Mouse (Mus musculus) gastrocnemius, postnatal 25 days (tissue): Measurements from ENCODE around the gene Camk2d. TPM values are rescaled to one million over a fixed set of nuclear protein-coding genes. Genes with fewer than 3 reads are reported as not detected.

Experiments
- DNase-seq: peaks from one replicate; pipeline ENCODE4 v3.0.0; 2022
- total RNA-seq, 2 experiments: library from RNA; stranded (reverse); gene quantifications; 1 replicate in 1 of 2; 2 replicates in 1 of 2; pipeline ENCODE4 v1.2.3; 2021

Gene Camk2d
- total RNA-seq, 2 experiments from 2014 or later: 51.7 to 64.2 TPM

GRCm38 (mm10) chr3:126690627-126691505 lies 94.8 kb downstream of the Camk2d start:
- DNase-seq: no peak

GRCm38 (mm10) chr3:126691565-126691964 lies 95.5 kb downstream of the Camk2d start:
- DNase-seq: no peak

GRCm38 (mm10) chr3:126692797-126693196 lies 96.7 kb downstream of the Camk2d start:
- peak; percentile 15 for DNase-seq

- peak; percentile 27 for DNase-seq
These were observed 97.2 kb downstream of the Camk2d start for GRCm38 (mm10) chr3:126693302-126693701.

DNA sequence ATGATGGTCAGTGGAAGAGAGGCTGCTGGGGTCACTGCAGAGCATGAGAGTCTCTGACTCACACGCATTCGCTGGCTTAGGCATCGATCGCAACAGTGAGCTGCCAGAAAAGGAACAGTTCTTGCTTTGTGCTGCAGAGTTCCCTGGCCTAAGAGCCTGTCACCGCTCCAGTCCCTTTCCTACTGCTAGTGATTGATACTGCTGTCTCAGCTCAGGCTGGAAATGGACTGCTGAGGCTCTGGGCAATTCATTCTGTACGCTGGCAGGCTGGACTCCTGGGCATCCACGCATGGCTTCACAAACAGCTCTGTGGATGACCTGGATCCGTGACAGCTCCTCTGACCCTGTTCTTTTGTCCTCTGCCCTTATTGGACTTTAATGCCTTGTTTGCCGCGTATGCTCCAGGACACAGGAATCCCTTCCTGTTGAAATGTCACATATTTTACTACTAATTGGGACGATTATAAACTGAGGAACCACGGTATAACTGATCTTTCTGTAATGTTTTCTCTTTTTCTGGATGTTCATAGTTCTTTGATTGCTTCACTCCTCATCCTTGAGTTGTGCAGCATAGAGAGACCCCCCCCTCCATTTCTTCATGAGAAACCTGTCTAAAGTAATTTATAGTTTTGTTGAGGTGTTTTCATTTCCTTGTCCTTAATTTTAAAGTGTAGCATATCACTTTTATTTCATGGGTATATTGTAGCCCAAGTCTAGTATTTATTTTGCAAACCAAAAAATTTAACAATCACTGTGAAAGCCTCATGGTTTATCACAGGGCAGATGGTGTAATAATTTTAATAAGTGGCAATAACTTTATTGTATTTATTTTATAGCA lies 99.6 kb downstream of the Camk2d start:
- peak; percentile 86 for DNase-seq

- no peak for DNase-seq
These were observed 100.5 kb downstream of the Camk2d start for GRCm38 (mm10) chr3:126696620-126697019.

DNA sequence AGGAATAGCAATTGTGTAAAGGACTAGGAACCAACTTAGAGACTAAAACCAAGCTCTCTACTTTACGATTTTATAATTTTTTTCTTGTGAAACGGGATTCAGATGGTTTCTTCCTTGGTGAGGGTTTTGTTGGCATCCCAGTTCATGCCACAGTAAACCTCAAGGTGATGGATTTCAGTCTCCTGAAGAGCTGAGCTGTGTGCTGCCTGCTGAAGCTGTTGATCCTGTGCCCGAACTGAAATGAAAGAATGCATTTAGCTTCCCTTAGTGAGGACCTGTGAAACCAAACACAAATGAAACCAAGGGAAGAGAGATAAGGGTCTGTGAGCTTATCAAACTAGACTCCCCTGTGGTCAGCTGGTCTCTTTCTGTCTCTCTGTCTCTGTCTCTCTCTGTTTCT lies 103.6 kb downstream of the Camk2d start:
- no peak for DNase-seq

DNA sequence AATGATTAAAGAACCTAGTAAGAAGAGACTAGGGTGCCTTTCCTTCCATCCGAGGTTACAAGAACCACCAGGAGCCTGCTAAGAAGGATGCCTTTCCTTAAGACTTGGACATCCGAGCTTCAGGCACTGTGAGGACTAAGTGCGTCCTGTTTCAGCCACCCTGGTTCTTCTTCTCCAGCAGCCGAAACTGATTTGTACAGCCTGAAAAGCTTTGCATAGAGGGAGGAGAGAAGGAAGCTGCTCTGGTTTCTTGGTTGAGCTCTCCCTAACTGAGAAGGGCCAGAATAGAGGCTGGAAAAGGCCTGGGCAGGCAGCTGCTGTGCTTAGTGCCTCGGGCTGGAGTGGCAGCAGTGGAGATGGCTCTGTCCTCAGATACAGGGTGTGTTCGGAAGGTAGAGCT lies 105.0 kb downstream of the Camk2d start:
- no peak for DNase-seq

DNA sequence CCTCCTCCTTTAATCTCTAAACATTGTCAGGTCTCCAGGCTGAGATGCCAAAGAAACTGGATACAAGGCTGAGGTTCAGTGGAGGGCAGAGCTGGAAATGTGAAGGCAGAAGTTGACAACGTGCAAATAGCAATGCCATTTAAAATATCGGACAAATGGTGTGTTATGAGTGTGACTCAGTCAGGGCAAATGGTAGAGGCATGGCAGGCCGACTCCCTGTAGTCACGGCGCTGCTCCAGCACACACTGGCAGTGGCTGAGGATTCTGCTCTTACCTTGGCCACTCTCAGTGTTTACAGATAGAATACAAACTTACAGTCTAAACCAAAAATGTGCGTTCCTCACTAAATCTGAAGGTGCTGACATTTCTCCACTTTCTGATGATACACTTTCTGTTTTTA lies 105.5 kb downstream of the Camk2d start:
- DNase-seq: peak; percentile 6

DNA sequence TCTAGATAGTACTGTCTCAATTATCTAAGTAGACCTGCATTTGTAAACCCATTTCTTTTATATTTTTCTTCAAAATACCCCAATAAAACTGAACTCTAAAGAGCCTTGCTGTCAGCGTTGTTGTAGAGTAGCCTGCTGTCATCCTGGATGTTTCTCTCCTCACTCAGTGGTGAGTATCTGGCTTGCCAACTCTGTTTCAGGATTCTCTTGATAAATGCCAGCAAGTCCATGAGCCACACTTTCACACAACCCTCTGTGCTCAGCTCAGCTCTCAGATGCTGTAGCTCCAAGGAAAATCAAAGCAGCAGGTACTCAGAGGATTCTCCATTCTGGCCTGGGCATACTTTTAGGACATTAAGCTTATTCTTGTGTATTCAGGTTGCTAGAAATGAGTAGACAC lies 109.4 kb downstream of the Camk2d start:
- no peak for DNase-seq

DNA sequence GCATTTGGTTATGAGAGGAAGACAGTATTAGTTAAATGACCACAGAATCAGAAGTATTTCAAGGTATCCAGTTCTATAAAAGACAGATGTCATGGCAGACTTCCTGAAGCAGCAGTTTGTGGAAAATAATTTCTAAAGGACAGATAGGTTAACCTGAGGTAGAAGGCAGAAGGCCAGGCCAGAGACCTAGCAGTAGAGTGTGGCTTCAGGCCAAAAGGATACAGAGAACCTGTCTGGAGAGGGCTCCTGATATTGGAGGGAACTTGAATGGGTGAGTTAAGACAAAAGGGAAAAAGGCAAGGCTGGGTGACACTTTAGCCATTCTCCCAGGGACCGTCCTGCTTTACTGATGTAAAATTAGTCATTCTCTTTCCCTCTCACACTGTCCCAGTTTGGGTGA lies 118.2 kb downstream of the Camk2d start:
- no peak for DNase-seq

GRCm38 (mm10) chr3:126723021-126723449 lies 126.9 kb downstream of the Camk2d start:
- DNase-seq: no peak

DNA sequence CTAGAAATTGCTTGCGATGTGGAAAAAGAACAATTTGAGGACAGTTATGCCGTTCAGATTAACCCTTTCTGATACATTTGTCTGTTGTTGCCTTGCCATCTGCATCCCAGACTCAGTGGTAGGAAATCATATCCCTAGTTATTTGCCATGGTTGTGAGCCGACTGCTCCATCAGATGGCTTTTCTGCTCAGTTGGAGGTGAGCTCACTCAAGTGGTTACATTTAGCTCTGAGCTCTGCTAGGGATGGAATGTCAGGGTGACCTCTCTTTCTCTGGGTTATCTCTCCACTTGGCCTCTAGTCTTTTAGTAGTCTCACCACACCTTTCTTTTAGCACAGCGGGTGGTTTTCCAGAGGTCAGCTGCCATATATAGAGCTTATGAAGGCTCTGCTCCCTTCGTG lies 127.4 kb downstream of the Camk2d start:
- no peak for DNase-seq

GRCm38 (mm10) chr3:126725647-126726046 lies 129.5 kb downstream of the Camk2d start:
- DNase-seq: no peak

DNA sequence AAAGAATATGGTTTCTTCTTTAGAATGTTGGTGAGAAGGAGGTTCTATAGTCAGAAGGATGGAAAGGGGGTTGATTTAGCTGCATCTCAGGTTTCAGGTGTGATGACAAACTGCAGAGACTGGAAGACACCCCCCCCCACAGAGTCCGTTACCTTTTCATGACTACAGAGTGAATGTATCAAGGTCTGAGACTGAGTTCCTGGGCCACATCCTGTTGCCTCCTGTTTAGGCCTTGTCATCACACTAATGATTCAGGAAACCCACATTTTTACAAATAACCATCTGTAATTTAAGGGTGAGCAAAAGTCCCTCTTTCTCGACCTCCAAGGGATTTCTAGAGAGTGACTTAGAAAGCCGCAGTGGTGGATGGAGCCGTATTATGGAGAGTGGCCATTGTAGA lies 131.3 kb downstream of the Camk2d start:
- no peak for DNase-seq

DNA sequence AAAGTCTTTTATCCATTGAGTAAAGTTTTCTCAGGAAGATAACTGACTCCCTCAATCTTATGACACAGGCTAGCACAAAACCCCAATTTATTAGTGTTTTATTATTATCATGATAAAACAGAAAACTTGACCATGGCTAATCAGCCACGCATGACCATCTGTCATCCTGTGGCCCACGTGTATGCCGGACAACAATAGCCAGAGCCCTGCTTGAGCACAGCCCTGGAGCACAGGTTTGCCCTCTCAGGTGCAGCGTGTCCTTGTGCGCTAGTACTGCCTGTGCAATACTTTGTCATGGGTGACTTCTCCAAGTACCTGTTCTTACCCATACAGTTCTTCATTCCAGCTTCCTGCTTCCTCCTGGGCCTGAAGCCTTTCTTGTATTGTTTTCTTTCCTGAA lies 134.3 kb downstream of the Camk2d start:
- no peak for DNase-seq

GRCm38 (mm10) chr3:126732323-126732722 lies 136.2 kb downstream of the Camk2d start:
- DNase-seq: no peak

DNA sequence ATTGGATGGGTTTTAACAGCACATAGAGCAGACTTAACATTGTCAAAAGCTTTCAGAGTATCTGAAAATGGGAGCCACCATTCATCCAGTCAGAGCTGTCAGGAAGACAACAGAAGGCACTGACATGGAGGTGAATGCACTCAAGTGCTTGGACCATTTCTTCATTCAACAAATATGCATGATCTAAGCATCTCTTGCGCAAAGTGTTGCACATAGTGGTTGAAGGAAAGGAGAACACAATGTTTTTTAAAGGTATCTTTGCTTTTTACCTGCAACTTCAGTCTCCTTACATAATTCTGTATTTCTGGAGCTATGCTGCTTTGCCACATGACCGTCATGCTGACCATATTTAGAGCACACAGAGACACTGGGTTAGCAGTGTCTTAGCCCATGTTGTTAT lies 138.4 kb downstream of the Camk2d start:
- DNase-seq: no peak

DNA sequence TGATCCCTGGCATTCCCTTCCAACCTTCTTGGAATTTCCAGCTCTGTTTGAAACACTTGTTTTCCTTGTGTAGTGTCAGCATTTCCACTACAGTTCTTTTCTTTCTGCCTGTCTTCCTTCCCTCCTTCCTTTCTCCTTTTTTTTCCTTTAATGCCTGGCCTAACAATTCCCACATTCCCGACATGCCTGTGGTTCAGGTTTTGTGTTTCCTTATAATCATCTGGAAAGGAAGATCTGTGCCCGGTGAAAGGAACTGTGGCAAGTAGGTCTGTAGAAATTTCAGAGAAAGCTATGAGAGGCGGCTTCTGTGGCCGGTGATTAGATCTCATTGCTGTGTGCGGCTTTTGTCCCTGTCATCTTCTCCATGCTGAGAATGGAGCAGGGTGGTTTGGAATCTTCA lies 139.1 kb downstream of the Camk2d start:
- no peak for DNase-seq

- DNase-seq: peak; percentile 70
These were observed 141.0 kb downstream of the Camk2d start for GRCm38 (mm10) chr3:126737128-126737527.

- no peak for DNase-seq
These were observed 144.0 kb downstream of the Camk2d start for GRCm38 (mm10) chr3:126740146-126740545.

DNA sequence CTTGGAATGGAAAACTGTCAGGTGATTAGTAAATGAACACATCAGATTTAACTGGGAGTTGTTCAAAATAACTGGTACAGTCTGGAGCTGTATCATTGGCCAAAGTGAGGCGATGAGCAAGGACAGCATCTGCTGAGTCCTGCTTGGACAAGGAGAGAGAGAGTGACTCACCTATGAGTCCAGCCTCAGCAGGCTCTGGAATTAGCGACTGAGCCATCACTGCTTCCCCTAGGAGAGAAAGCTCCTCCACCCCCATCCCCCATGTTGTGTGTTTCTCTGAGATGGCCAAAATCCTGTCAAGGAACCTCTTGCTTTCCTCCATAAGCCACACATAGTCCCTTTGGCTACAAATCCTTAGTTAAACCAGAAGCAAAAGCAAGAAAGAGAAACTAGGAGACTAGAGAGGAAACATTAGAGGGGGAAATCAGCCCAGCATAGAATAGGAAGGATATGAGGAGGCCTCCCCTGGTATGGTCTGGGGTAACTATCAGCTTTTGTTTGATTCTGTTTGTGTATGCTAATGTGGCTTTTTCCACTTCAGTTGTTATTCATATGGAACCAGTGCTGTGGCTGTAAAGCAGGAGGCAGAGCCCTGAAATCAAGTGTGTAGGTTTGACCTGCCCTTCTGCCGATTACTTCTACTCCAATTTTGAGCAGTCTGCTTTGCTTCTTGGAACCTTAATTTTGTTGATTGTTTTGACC lies 148.5 kb downstream of the Camk2d start:
- no peak for DNase-seq
